Mouse (Mus musculus) C2C12 (cell line): ENCODE measurements around the gene Mroh2a.

Source experiments
- CEBPB ChIP-seq: IDR thresholded peaks from one replicate; pipeline ENCODE4 v1.6.1; 2011; ENCODE audit warnings: low read depth, mild to moderate bottlenecking, control low read depth, moderate library complexity
- CTCF ChIP-seq: IDR thresholded peaks from one replicate; pipeline ENCODE4 v1.5.1; 2011; ENCODE audit not compliant: control insufficient read depth, insufficient read depth, insufficient read length
- FOSL1 ChIP-seq: IDR thresholded peaks from one replicate; pipeline ENCODE4 v1.8.0; 2011; ENCODE audit warnings: mild to moderate bottlenecking, low read length; ENCODE audit not compliant: poor library complexity, insufficient read depth, severe bottlenecking
- MAX ChIP-seq: IDR thresholded peaks from one replicate; pipeline ENCODE4 v1.6.1; 2011; ENCODE audit warnings: mild to moderate bottlenecking, control low read depth
- MYOD1 ChIP-seq: IDR thresholded peaks from one replicate; pipeline ENCODE4 v1.6.1; 2011; ENCODE audit warnings: low read depth; ENCODE audit not compliant: control insufficient read depth, insufficient read length
- MYOG ChIP-seq: IDR thresholded peaks from one replicate; pipeline ENCODE4 v1.6.1; 2011; ENCODE audit not compliant: control insufficient read depth, insufficient read length; ENCODE audit errors: extremely low read depth
- USF1 ChIP-seq: IDR thresholded peaks from one replicate; pipeline ENCODE4 v1.6.1; 2011; ENCODE audit warnings: low read depth, mild to moderate bottlenecking, control low read depth, moderate library complexity

- TF ChIP-seq CTCF, result no peak
- TF ChIP-seq CEBPB, result no peak
- TF ChIP-seq MAX, result no peak
- TF ChIP-seq MYOG, result no peak
- TF ChIP-seq USF1, result no peak
- TF ChIP-seq FOSL1, result no peak
- TF ChIP-seq MYOD1, result no peak
These were observed 46.1 kb downstream of the Mroh2a start for GRCm38 (mm10) chr1:88272851-88273250.
